Mouse (Mus musculus) T-helper 1 cell (primary cell): ENCODE measurements around the gene Pak6.
"Not testable (repeated sequence)": the region's sequence is repeated elsewhere in the genome, so short reads cannot be mapped to it uniquely, and the experiment has no call there.

Experiments used
- in situ Hi-C: fragments of 300-600 bp; cut with MboI, MseI; formaldehyde crosslinking; loops from one replicate; pipeline ENCODE4 v1.15.1; 2025; ENCODE audit warnings: high pct_unique_total_duplicates

Pak6 gene

DNA sequence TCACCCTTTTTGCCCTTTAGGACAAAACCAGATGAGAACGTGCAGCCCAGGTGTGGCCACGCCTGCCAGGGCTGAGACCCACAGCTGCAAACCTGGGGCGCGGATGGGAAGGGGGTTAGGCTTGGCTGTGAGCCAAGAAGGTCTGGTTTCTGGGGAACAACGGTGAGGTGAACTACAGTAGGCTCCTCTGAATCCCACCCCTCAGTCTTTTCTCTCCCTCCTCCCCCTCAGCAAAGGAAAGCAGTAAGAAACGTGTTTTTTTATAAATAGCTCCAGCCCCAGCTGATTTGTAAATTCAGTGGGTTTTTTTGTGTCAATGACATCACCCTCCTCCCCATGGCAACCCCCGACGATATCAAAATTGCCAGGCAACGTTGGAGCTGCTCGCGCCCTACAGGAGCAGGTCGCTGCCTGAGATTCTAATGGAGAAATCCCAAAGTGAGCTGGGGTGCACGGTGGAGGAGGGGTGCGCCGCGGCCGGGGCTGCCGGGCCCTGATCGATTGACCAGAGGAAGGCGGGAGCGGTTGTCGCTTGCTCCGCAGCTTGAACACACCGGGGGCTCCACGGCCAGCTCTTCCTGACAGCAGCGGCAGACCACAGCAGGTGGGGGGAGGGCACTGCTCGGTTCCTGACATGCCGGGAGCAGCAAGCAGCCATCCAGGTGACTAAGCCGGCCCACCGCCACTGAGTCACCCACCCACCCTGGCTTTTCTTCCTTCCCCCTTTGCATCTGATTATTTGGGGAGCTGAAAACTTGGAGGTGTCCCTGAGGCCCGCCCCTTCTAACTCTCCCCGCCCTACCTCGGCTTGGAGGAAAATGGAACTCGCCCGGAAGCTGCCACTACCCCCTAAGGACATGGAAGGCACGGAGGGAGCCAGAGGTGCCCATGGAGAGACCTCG lies at the start of gene Pak6:
Gene Pak6 (plus strand): TSS at position 402 of the 902 bp plus-strand sequence.
- in situ Hi-C loops: no loop called here

DNA sequence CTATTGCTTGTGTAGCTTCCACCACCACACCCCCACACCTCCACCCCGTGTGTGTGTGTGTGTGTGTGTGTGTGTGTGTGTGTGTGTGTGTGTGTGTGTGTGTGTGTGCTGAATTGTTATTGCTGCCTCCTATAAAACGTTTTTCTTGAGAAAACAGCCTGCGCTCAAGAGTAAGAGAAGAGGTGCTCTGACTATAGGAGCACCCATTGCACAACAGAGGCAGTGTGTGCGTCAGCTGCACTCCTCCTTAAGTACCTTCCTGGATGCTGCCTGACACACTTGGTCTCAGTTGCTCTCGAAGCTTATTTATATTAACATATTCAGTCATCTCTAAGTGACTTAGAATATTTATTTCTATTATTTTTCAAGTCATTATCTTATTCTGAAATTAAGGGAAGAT lies 45.1 kb upstream of the Pak6 start:
- in situ Hi-C loops: no loop called here

DNA sequence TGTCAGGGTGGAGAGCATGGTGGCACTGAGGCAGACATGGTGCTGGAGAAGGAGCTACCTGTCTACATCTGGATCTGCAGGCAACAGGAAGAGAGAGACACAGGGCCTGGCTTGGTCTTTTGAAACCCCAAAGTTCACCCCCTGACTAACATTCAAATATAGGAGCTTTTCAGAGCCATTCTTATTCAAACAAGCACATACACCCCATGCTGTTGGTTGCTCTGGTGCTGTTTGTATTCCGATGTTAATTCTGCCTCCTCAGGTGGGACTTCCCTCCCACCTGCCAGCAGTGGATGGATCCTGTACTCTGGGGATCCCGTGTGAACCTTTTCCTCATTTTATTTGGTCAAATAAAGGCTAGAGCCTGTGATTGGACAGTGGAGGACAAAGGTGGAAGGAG lies 43.0 kb upstream of the Pak6 start:
- in situ Hi-C loops: no loop called here

DNA sequence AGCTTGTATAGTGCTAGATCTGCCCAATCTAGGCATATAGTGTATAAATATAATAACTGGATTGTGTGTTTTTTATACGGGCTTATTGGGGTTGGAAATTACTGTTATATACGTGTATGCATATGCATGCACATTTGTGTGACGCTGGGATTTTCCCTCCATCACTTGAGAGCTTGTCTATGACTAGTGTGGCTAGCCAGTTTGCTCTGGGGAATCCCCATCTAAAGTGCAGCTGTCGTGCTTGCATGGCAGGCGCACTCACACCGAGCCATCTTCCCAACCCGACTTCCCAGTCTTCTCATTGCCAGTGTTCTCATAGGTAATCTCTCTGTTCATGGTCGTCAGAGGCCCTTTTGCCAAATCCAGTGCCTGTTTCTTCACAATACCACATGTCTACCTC lies 42.5 kb upstream of the Pak6 start:
- in situ Hi-C loops: no loop called here

DNA sequence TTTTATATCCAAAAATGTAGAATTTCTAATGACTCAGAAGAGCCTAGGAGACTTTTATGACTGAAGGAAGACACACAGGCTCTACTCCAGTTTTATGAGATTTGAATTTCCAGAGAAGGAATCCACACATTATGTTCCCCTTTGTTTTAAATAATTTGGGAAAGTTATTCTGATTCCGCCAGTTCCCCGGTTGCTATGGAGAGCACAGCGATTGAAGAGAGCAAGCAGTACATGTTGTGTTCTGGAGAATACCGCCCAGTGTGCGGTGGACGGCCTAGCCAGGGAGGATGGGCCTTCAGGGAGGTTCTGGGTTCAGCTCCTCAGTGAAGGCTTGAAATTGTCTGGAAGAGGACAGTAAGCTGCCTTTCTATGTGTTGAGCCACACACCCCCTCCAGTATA lies 33.8 kb upstream of the Pak6 start:
- in situ Hi-C loops: no loop called here

DNA sequence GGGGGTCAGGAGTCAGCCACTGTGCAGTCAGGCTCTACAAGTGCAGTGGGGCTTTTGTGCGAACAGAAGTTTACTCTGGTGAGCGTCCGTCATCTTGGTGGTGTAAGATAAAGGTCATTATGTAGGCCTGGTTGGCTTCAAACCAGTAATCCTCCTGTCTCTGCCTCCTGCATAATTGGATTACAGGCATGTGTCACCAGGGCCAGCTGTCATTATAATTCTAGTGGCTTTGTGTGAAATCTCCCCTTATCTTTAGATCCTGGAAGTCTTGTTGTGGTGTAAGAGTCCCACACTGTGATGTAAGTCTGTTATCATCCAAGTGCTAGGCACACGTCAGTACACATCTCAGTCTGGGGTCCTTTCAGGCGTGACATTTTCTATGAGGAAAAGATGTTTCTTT lies 29.7 kb upstream of the Pak6 start:
- in situ Hi-C loops: no loop called here

DNA sequence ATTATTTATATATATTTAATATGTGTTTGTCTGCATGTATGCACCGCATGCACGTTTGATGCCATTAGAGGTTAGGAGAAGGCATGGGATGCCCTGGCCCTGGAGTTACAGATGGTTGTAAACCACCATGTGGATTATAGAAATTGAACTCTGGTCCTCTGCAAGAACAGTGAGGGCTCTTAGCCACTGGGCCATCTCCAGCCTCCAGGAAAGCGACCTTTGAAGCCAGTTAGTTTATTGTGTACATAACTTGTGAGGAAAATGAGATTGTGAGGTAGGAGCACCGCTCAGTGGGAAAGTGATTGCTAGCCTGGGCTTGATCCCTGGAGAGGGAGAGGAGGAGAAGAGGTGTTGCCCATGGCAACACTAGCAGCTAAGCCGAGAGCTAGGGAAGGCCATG lies 25.8 kb upstream of the Pak6 start:
- in situ Hi-C loops: loop anchor here (5.0 kb wide), 2 partner anchors 120 to 240 kb away; no protein-coding TSS in a partner anchor

DNA sequence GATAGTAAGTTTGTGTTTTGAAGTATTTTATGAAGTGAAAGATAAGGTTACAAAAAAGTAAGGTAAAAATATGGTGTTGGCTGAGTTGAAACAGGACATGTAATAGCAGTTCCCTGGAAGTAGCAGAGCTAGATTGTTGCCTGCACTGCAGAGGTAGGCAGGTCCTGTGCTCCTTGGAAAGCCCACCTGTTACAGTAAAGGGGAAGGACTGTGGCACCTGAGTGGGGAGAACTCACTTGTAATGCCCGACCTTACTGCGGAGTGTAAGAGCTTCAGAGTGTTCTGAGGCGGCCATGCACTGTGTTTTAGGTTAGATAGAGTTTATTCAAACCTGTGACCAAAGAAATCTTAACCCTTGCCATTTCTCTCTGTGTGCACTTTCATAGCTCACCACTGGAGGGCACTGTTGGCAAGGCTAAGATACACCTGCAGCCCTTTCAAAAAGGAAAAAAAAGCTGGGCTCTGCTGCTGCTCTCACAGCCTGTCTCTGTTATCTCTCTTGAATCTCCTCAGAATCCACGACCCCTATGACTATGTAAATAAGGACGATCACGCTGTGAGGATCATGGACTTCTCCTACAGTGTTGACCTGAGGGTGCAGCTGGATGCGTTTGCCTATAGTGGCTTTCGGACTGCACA lies 25.1 kb upstream of the Pak6 start:
- in situ Hi-C loops: loop anchor here (5.0 kb wide), 2 partner anchors 119 to 239 kb away; no protein-coding TSS in a partner anchor

DNA sequence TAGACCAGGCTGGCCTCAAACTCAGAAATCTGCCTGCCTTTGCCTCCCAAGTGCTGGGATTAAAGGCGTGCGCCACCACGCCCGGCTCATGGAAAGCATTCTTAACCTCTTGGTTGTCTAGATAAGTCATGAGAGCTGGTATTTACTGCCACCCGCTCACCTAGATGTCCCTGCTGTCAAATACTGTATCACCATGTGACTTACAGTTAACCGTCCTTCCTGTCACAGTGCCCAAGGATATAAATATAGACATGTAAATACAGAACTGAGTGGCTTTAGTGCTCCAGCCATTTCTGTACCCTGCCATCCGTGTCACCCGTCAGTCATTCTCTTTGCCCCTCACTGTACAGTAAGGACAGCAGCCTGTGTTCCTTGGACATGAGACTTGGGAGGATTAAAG lies 24.4 kb upstream of the Pak6 start:
- in situ Hi-C loops: loop anchor here (5.0 kb wide), 2 partner anchors 119 to 239 kb away; no protein-coding TSS in a partner anchor

DNA sequence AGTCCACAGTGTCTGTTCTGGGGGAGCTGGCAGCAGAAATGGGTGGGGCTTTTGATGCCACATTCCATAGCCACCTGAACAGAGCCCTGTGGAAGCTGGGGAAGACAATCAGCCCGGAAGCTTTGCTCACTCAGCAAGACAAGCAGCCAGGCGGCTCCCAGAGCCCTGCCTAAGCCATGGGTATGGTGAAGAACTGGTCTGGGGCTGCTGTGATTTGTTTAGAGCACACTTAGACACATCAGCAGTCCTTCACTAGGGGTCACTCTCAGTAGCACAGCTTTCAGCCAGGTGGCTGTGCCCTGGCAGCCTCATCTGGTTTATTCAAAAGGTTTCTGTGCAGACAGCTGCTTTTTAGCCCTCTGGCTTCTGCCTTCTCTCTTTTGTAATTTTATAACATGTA lies 22.0 kb upstream of the Pak6 start:
- in situ Hi-C loops: no loop called here

DNA sequence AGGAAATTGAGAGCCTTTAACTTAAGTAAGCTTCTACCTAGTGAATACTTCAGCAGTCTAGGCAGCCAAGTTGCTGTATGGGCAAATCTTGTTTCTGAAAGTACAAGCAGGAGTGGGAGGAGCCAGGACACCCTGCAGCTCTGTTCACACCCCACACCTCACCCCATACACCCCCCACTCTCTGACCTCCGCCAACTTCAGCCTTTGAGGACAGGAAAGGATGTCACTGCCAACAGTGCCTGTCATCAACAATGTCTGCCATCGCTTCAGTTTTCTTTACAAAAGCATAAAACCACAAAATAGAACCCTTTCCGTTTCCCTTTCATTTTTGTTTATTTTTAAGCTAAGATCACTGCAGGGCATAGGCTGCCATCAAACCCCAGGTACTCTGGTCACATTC lies 20.7 kb upstream of the Pak6 start:
- in situ Hi-C loops: no loop called here

DNA sequence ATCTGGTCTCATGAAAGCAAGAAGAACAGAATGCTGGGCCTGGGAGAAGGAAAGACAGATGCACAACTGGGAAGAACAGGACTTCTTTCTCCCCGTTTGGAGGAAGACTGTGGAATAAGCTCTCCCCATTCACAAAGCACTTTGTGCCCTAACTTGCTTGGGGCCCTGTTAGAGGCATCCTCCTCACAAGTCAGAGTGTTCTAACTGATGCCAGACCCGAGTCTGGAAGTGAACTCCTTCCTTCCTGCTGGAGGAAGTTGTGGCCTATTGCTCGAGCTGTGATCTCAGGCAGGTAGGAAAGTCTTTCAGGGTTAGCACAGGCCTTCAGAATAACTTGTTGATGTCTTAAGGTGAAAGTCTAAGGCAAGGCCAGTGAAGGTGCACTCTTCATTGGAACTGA lies 20.2 kb upstream of the Pak6 start:
- in situ Hi-C loops: no loop called here

DNA sequence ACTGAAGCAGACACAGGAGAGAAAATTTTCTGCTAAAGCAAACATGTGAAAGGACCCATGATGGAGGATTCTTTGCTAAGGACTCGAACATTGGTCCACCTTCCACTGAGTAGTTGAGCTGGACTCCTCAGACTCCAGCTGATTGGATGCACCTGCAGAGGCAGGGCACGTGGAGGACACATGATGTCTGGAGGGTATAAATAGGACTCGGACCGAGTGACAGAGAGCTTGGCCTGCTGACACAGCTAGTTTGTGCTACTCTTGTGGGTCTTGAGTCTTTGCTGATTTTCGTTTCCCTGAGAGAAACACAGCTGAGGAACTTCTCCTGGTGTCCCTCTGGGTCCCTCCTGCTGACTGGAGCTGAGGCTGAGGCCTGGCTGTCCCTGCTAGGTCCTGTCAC lies 16.4 kb upstream of the Pak6 start:
- in situ Hi-C loops: no loop called here

DNA sequence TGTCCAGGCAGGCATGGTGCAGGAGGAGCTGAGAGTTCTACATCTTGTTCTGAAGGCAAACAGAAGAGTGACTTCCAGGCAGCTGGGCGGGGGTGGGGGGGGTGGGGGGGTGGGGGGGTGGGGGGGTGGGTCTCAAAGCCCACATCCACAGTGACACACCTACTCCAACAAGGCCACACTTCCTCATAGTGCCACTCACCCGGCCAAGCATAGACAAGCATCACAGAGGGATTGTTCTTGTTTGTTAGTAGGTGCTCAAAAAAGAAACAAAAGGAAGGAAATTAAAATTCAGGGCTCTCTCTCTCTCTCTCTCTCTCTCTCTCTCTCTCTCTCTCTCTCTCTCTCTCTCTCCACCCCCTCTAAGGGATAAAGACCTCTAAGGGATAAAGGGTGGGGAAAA lies 12.4 kb upstream of the Pak6 start:
- in situ Hi-C loops: not testable (repeated sequence)

DNA sequence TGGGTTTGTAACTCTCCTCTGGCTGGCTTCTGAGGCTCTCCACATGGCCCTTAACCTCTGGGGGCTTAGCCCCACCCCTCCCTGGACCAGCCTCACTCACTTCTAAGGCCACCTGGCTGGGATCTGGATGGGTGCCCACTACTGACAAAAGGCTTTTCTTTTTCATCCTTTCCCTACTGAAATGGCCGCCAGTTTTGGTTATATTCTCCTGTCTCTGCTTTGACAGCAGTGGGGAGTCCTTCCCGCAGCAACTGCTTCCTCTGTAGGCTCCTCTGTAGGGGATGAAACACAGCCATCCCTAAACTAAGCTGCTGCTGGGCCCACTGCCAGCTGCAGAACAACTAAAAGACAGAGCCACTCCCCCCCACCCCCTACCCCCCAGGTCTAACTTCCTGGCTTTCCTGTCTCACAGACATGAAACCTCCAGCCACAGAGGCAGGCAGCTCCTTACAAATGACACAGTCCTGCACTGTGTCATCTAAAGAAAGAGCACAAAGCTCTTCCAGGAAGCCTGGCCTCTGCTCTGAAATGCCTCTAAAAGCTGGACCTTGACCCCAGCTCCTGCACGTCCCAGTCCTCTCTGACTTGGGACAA lies 6.3 kb upstream of the Pak6 start:
- in situ Hi-C loops: no loop called here

DNA sequence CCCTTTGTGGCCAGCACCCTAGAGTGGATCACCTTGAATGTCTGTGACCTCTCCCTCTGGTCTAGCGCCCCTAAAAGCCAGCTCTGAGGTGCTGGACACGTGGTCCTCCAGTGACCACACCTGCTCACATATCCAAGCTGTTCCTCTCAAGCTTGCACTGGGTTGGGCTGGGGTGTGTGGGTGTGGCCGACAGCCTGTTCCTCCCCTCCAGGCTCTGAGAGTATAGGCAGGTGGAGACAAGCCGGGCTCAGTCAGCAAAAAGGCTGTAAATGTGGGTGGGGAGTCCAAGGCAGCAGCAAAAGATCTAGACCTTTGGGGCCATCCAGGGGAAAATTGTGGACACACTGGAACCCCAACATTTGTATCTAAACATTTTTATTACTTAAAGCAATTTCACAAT lies 4.6 kb upstream of the Pak6 start:
- in situ Hi-C loops: no loop called here

DNA sequence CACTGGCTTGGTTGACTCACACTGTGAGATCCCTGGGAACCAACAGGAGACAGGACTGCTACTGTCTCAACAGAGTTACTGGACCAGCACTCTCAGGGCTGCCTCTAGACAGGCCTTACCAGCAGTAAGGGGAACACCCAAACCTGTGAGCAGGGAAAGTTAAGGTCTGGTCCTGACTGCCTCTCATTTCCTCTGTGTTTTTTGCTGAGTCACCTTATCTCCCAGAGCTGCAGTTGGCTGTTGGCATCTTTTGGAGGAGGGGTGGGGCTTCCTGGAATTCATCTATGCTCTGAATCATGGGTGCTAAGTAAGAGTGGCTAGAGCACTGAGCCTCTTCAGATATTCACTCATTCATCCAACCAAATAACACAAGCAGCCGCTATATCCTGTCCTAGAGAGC lies 4.0 kb upstream of the Pak6 start:
- in situ Hi-C loops: no loop called here

DNA sequence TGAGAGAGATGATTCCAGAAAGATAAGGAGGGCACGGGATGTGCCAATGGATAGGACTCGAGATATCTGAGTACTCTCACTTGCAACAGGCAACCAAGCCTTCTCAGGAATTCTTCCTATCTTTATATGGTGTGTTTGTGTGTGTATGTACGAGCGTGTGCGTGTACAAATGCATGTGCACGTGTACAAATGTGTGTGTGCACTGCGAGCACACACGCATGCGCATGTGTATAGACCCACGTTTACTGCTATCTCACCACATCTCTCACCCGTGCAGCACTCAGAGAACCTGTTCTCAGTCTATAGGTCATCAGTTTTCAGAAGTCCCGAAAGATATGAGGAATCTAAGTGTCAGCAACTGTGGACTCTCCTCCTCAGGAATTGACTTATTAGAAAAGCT lies 3.6 kb upstream of the Pak6 start:
- in situ Hi-C loops: no loop called here

DNA sequence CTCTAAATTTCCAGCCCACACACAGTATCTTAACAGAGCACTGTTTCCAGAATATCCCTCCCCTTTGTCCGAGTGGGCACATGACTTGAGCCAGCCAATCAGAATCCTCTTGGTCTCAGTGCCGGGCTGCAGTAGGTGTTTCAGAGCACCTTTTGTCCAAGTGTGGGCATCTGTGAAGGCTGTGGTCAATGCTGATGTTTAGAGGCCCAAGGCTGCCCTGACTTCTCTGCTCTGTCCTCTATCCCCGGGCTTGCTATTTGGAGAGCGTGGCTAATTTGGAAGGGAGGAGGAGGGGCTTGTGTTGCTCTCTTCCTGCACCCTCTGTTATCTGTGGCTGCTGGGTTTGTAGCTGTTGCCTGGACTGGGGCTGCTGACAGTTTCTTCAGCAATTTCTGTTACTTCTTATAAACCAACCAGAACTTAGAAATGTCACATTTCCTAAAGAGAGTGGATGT lies 3.1 kb upstream of the Pak6 start:
- in situ Hi-C loops: no loop called here

DNA sequence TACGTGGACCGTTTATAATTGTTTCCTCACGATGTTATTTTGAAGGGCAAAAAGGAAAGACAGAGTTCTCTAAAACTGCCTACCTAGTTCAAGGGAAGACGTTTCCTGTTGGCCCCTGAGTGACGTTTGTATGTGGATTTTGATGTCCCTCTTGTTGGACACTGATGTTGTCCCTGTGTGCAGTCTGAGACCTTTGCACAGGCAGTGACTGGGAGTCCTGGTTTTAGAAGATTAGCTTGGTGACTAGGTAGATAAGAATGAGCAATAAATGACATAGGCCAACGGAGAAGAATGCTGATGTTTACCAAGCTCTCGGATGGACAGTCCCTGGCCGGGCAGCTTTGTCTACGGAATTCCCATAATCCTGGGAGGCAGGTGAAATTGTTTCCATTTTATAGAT lies 1.2 kb upstream of the Pak6 start:
- in situ Hi-C loops: no loop called here

DNA sequence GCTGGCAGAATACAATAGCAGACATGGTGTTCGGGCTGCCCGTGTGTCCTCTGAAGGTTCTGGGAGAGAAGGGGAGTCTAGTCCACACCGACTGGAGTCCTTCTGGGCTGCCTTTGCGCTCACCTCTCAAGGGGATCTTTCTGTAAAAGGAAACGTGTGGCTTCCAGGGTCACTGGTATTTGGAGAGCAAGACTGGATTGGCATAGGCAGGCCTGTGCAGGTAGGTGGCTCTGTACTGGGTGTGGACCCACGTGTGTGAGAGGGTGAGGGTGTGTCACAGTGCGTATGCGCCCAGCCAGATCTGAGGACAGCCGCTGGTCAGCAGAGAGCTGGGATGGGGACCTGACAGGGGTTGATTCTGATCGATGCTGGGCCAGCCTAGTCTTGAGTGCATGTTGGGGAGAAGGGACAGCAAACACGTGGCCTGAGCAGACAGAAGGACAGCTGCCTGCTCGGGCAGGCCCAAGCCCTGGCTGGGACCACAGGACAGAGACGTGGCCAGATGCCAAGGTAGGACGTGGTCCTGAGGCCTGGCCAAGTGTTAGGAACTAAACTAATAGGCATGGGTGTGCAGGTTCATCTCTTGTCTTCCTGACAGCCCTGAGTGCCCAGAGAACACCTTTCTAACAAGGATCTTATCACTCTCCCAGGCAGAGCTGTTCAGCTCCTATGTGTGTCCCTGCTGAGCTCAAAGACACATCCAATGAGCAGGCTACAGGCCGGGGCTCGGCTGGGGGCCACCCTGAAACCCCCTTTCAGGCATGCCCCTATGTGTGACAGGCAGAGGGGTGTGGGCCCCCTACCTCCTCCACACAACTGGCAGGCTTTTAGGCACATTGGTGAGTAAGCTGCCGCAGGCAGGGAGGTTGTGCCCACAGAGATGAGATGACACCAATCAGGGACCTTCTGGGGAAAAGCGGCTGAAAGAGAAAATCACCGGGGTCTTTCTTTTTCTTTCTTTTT lies 982 bp downstream of the Pak6 start:
- in situ Hi-C loops: no loop called here
